In genomic region chr4:35885591-35886542, GRCm38 (mm10) we compare ENCODE assay signal across 13 mouse cellular contexts.
DNase-seq lines count a peak whose midpoint lies in the region; ATAC-seq lines count a peak whose summit lies in the region.
"Had no signal": no experiment of that assay in that cellular context is flagged by ENCODE, and none has a peak within 500 bp of the region (broad histone marks: within the 10 kb centered on the region; RNA-seq: fewer than 3 reads in every experiment).

No protein-coding gene starts in this region.

- H3K4me1 ChIP-seq in hindbrain, embryonic 14.5 days (replicated peaks; ENCODE audit: control insufficient read depth, insufficient read depth, low read length): peaks cover 14% of the 10 kb centered on the region
- peaks cover 14% of the 10 kb centered on the region for H3K4me1 ChIP-seq in midbrain, embryonic 15.5 days
- H3K4me1 ChIP-seq: heart, embryonic 12.5 days had no signal

- H3K4me3 ChIP-seq in hindbrain, embryonic 14.5 days (replicated peaks; ENCODE audit: low read length): no peak overlapping the region
- no peak overlapping the region for H3K4me3 ChIP-seq in midbrain, embryonic 15.5 days
- H3K4me3 ChIP-seq: erythroblast, embryonic 14.5 days; heart, embryonic 12.5 days had no signal

- 15% methylated on average over 5 of the region's 5 CpGs for WGBS in hindbrain, embryonic 14.5 days
- 14% methylated on average over 5 of the region's 5 CpGs for WGBS in midbrain, embryonic 15.5 days

- peak; percentile 23 for DNase-seq in layer of hippocampus, adult 11-12 months (ENCODE audit: low spot score)
- DNase-seq in layer of hippocampus, postnatal 25 days (ENCODE audit: extremely low spot score in 1 of 2, low spot score in 1 of 2): no peak
- peak; percentile 59 for DNase-seq in embryo, embryonic 10.5 days (ENCODE audit: low spot score)
- DNase-seq in hindbrain, embryonic 14.5 days (ENCODE audit: low spot score): peak; percentile 80
- DNase-seq in adrenal gland, postnatal 25 days: no peak
- DNase-seq in urinary bladder, postnatal 14 days (ENCODE audit: low spot score): no peak
- no peak for DNase-seq in urinary bladder, postnatal 4 days (ENCODE audit: low spot score in 2 of 2)
- DNase-seq: B cell, adult 2 months had no signal

- H3K4me2 ChIP-seq in hindbrain, embryonic 14.5 days (replicated peaks): peak overlapping the region; percentile 7; the same call in 1 of the 2 replicates
- H3K4me2 ChIP-seq in midbrain, embryonic 15.5 days: no peak overlapping the region
- H3K4me2 ChIP-seq: heart, embryonic 12.5 days had no signal

- H3K9me3 ChIP-seq in hindbrain, embryonic 14.5 days (ENCODE audit: control insufficient read depth, low read length): no peaks in the 10 kb centered on the region
- no peaks in the 10 kb centered on the region for H3K9me3 ChIP-seq in midbrain, embryonic 15.5 days
- H3K9me3 ChIP-seq: heart, embryonic 12.5 days had no signal

- ATAC-seq in hindbrain, embryonic 14.5 days (ENCODE audit: low FRiP score): peak; percentile 88
- ATAC-seq in midbrain, embryonic 15.5 days (replicated peaks): peak; percentile 93
- ATAC-seq: Patski had no signal

- no peaks in the 10 kb centered on the region for H3K36me3 ChIP-seq in hindbrain, embryonic 14.5 days (replicated peaks; ENCODE audit: control insufficient read depth, insufficient read depth)
- no peaks in the 10 kb centered on the region for H3K36me3 ChIP-seq in midbrain, embryonic 15.5 days (replicated peaks)
- H3K36me3 ChIP-seq: heart, embryonic 12.5 days had no signal

- H3K27ac ChIP-seq in hindbrain, embryonic 14.5 days: 0 out of 2 replicates have a peak overlapping the region, but pooled peaks have one; percentile 54
- peak overlapping the region; percentile 27; the same call in 1 of the 2 replicates for H3K27ac ChIP-seq in midbrain, embryonic 15.5 days
- H3K27ac ChIP-seq: liver, embryonic 14.5 days had no signal

- H3K9ac ChIP-seq in hindbrain, embryonic 14.5 days: no peak overlapping the region
- no peak overlapping the region for H3K9ac ChIP-seq in midbrain, embryonic 15.5 days
- H3K9ac ChIP-seq: heart, embryonic 12.5 days; liver, embryonic 14.5 days had no signal

- no peaks in the 10 kb centered on the region for H3K27me3 ChIP-seq in hindbrain, embryonic 14.5 days (ENCODE audit: control insufficient read depth, insufficient read depth, low read length)
- H3K27me3 ChIP-seq in midbrain, embryonic 15.5 days (replicated peaks): no peaks in the 10 kb centered on the region
- H3K27me3 ChIP-seq: heart, embryonic 12.5 days; Patski had no signal

Comparison
In these comparisons a context has a peak if more than half of its experiments do, and no peak if none do; other contexts are left out.
1. DNase-seq: peak in layer of hippocampus, adult 11-12 months (single experiment), embryo, embryonic 10.5 days (single experiment) and hindbrain, embryonic 14.5 days (single experiment); none in layer of hippocampus, postnatal 25 days (0 of 2), adrenal gland, postnatal 25 days (single experiment), urinary bladder, postnatal 14 days (single experiment) and urinary bladder, postnatal 4 days (0 of 2).